ENCODE assay signal across 26 mouse cellular contexts in the genomic region with DNA sequence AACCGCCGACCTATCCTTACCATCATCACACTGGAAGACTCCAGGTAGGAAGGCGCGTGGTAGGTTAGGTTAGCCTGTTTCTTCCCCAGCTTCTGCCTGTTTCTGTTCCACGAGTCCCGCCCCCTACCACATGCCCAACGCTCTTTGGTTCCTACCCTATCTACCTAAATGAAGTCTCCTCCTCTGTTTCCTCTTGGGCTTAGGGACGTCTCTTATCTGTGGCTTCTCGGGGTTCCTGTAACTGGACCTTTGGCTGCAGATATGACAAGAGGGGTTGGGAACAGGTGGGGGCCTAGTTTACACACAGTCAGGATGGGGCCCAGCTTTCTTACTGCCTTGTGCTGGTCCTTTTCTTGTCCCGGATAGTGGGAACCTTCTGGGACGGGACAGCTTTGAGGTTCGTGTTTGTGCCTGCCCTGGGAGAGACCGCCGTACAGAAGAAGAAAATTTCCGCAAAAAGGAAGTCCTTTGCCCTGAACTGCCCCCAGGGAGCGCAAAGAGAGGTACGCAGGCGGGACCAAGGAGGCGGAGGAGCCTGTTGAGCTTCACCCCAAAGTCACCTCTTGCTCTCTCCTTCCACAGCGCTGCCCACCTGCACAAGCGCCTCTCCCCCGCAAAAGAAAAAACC. TPM values are rescaled to one million over a fixed set of nuclear protein-coding genes. Genes with fewer than 3 reads are reported as not detected.
DNase-seq lines count a peak whose midpoint lies in the region; ATAC-seq and TF ChIP-seq lines count a peak whose summit lies in the region.
"Had no signal": no experiment of that assay in that cellular context is flagged by ENCODE, and none has a peak within 500 bp of the region (broad histone marks: within the 10 kb centered on the region; RNA-seq: fewer than 3 reads in every experiment).

No protein-coding gene starts in this region.

- peak overlapping the region; percentile 94 for H3K27ac ChIP-seq in gastrocnemius, adult 2 months
- H3K27ac ChIP-seq in liver, embryonic 13.5 days = peak overlapping the region; percentile 96
- no peak overlapping the region for H3K27ac ChIP-seq in midbrain, embryonic 11.5 days (ENCODE audit: low read depth, low read length)
- no peak overlapping the region for H3K27ac ChIP-seq in hindbrain, embryonic 14.5 days
- H3K27ac ChIP-seq: forebrain, embryonic 13.5 days; limb, embryonic 12.5 days; lung, embryonic 15.5 days had no signal

- H3K4me3 ChIP-seq in gastrocnemius, adult 2 months = no peak overlapping the region
- peak overlapping the region; percentile 30 for H3K4me3 ChIP-seq in liver, embryonic 13.5 days (replicated peaks)
- H3K4me3 ChIP-seq in midbrain, embryonic 11.5 days (ENCODE audit: low read depth, low read length) = no peak overlapping the region
- H3K4me3 ChIP-seq in hindbrain, embryonic 14.5 days (replicated peaks; ENCODE audit: low read length) = no peak overlapping the region
- H3K4me3 ChIP-seq: forebrain, embryonic 13.5 days; limb, embryonic 12.5 days; lung, embryonic 15.5 days; myocyte had no signal

- WGBS in liver, embryonic 13.5 days (ENCODE audit: insufficient replicate concordance) = 38% methylated on average over 22 of the region's 22 CpGs
- 93% methylated on average over 22 of the region's 22 CpGs for WGBS in midbrain, embryonic 11.5 days
- 95% methylated on average over 22 of the region's 22 CpGs for WGBS in hindbrain, embryonic 14.5 days

- intact Hi-C loops in gastrocnemius, adult 2 months (cut with DNase I) = no loop called here
- intact Hi-C loops in gastrocnemius, postnatal 36 days (cut with DNase I) = no loop called here

- DNase-seq in gastrocnemius, adult 2 months = no peak
- DNase-seq in gastrocnemius, postnatal 36 days = no peak
- peak; percentile 62 for DNase-seq in 416B (ENCODE audit: low read depth)
- DNase-seq in liver, embryonic 13.5 days = peak; percentile 67
- no peak for DNase-seq in midbrain, embryonic 11.5 days (ENCODE audit: low spot score, missing footprints)
- no peak for DNase-seq in hindbrain, embryonic 14.5 days (ENCODE audit: low spot score)
- DNase-seq in kidney, adult 11 months = no peak
- DNase-seq: adrenal gland, adult 8-10 months; cerebellum, postnatal 36 days; gastrocnemius, postnatal 14 days; kidney, adult 2 months; kidney, postnatal 10 days; midbrain, embryonic 14.5 days; thymus, postnatal 25 days had no signal

- H3K4me2 ChIP-seq in liver, embryonic 13.5 days = peak overlapping the region; percentile 62
- H3K4me2 ChIP-seq in midbrain, embryonic 11.5 days = no peak overlapping the region
- H3K4me2 ChIP-seq in hindbrain, embryonic 14.5 days (replicated peaks) = no peak overlapping the region
- H3K4me2 ChIP-seq: forebrain, embryonic 13.5 days; limb, embryonic 12.5 days; lung, embryonic 15.5 days had no signal

- TF ChIP-seq CTCF in gastrocnemius, adult 2 months (IDR thresholded peaks at IDR 0.05) = no peak

- ATAC-seq in common myeloid progenitor, adult 5-6 weeks (replicated peaks; ENCODE audit: low read depth, poor library complexity, severe bottlenecking) = peak; percentile 33
- peak; percentile 82 for ATAC-seq in liver, embryonic 13.5 days (ENCODE audit: low read depth)
- no peak for ATAC-seq in midbrain, embryonic 11.5 days (ENCODE audit: low FRiP score)
- no peak for ATAC-seq in hindbrain, embryonic 14.5 days (ENCODE audit: low FRiP score)
- ATAC-seq: forebrain, embryonic 13.5 days had no signal

- no peaks in the 10 kb centered on the region for H3K27me3 ChIP-seq in liver, embryonic 13.5 days
- H3K27me3 ChIP-seq in midbrain, embryonic 11.5 days (ENCODE audit: control insufficient read depth, insufficient read depth, low read length) = no peaks in the 10 kb centered on the region
- H3K27me3 ChIP-seq in hindbrain, embryonic 14.5 days (ENCODE audit: control insufficient read depth, insufficient read depth, low read length) = no peaks in the 10 kb centered on the region
- H3K27me3 ChIP-seq: CH12.LX; forebrain, embryonic 13.5 days; limb, embryonic 12.5 days; lung, embryonic 15.5 days had no signal

- peak overlapping the region; percentile 67 for H3K9ac ChIP-seq in liver, embryonic 13.5 days
- no peak overlapping the region for H3K9ac ChIP-seq in midbrain, embryonic 11.5 days (ENCODE audit: low read length)
- H3K9ac ChIP-seq in hindbrain, embryonic 14.5 days = no peak overlapping the region
- H3K9ac ChIP-seq: forebrain, embryonic 13.5 days; limb, embryonic 12.5 days; lung, embryonic 15.5 days had no signal

- H3K4me1 ChIP-seq in liver, embryonic 13.5 days (replicated peaks) = peaks cover 92% of the 10 kb centered on the region
- H3K4me1 ChIP-seq in midbrain, embryonic 11.5 days (ENCODE audit: control insufficient read depth, insufficient read depth, low read length) = no peaks in the 10 kb centered on the region
- no peaks in the 10 kb centered on the region for H3K4me1 ChIP-seq in hindbrain, embryonic 14.5 days (replicated peaks; ENCODE audit: control insufficient read depth, insufficient read depth, low read length)
- H3K4me1 ChIP-seq: limb, embryonic 12.5 days; lung, embryonic 15.5 days had no signal

- no peaks in the 10 kb centered on the region for H3K9me3 ChIP-seq in liver, embryonic 13.5 days (replicated peaks)
- H3K9me3 ChIP-seq in midbrain, embryonic 11.5 days (ENCODE audit: control insufficient read depth, low read length) = no peaks in the 10 kb centered on the region
- H3K9me3 ChIP-seq in hindbrain, embryonic 14.5 days (ENCODE audit: control insufficient read depth, low read length) = no peaks in the 10 kb centered on the region
- H3K9me3 ChIP-seq: forebrain, embryonic 13.5 days; limb, embryonic 12.5 days; lung, embryonic 15.5 days had no signal

- peaks cover 70% of the 10 kb centered on the region for H3K36me3 ChIP-seq in liver, embryonic 13.5 days
- peaks cover 14% of the 10 kb centered on the region for H3K36me3 ChIP-seq in midbrain, embryonic 11.5 days (ENCODE audit: control insufficient read depth, insufficient read depth, low read length)
- peaks cover 54% of the 10 kb centered on the region for H3K36me3 ChIP-seq in hindbrain, embryonic 14.5 days (replicated peaks; ENCODE audit: control insufficient read depth, insufficient read depth)

RNA-seq across cellular contexts. Expression of gene Trp53, which starts 9.2 kb away (rescaled TPM):
- 10 to 100 TPM; 12.9 to 16.5 TPM for total RNA-seq in gastrocnemius, adult 2 months (2021)
- total RNA-seq in gastrocnemius, postnatal 36 days (2021) = 10 to 100 TPM; 10.7 to 15.8 TPM
- total RNA-seq in common myeloid progenitor, adult 5-6 weeks (2017) = 78.8 and 104 TPM in 2 replicates
- polyA plus RNA-seq in liver, embryonic 13.5 days (2015; fragmentation: Nextera tagmentation; extraction: Ambion mirVana) = 83.0 and 90.4 TPM in 2 replicates
- polyA plus RNA-seq in midbrain, embryonic 11.5 days (2014; fragmentation: Nextera tagmentation; extraction: Ambion mirVana) = 144 and 147 TPM in 2 replicates
- 55.7 TPM in 2 replicates for polyA plus RNA-seq in hindbrain, embryonic 14.5 days (2014; fragmentation: Nextera tagmentation; extraction: Ambion mirVana)

RNA-seq across cellular contexts. Expression of gene Wrap53, which starts 9.3 kb away (rescaled TPM):
- total RNA-seq in gastrocnemius, adult 2 months (2021) = 1 to 10 TPM; 3.2 to 3.4 TPM
- 1 to 10 TPM; 2.6 to 2.8 TPM for total RNA-seq in gastrocnemius, postnatal 36 days (2021)
- total RNA-seq in common myeloid progenitor, adult 5-6 weeks (2017) = 5.0 and 8.0 TPM in 2 replicates
- polyA plus RNA-seq in liver, embryonic 13.5 days (2015; fragmentation: Nextera tagmentation; extraction: Ambion mirVana) = 23.1 and 23.7 TPM in 2 replicates
- 35.1 and 36.4 TPM in 2 replicates for polyA plus RNA-seq in midbrain, embryonic 11.5 days (2014; fragmentation: Nextera tagmentation; extraction: Ambion mirVana)
- polyA plus RNA-seq in hindbrain, embryonic 14.5 days (2014; fragmentation: Nextera tagmentation; extraction: Ambion mirVana) = 15.6 and 16.8 TPM in 2 replicates

RNA-seq across cellular contexts. Expression of gene Atp1b2, which starts 16.4 kb away (rescaled TPM):
- 100 to 1,000 TPM; 271 to 389 TPM for total RNA-seq in gastrocnemius, adult 2 months (2021)
- 100 to 1,000 TPM; 380 to 461 TPM for total RNA-seq in gastrocnemius, postnatal 36 days (2021)
- total RNA-seq in common myeloid progenitor, adult 5-6 weeks (2017) = 16.9 and 26.2 TPM in 2 replicates
- polyA plus RNA-seq in liver, embryonic 13.5 days (2015; fragmentation: Nextera tagmentation; extraction: Ambion mirVana) = 21.7 and 30.8 TPM in 2 replicates
- 10.4 and 12.2 TPM in 2 replicates for polyA plus RNA-seq in midbrain, embryonic 11.5 days (2014; fragmentation: Nextera tagmentation; extraction: Ambion mirVana)
- polyA plus RNA-seq in hindbrain, embryonic 14.5 days (2014; fragmentation: Nextera tagmentation; extraction: Ambion mirVana) = 72.1 and 94.2 TPM in 2 replicates
- total RNA-seq: CH12.LX had no signal

RNA-seq across cellular contexts. Expression of gene Shbg, which starts 28.4 kb away (rescaled TPM):
- not detected for total RNA-seq in gastrocnemius, adult 2 months (2021)
- total RNA-seq in gastrocnemius, postnatal 36 days (2021) = not detected
- not detected in 2 replicates for total RNA-seq in common myeloid progenitor, adult 5-6 weeks (2017)
- 33.4 and 34.8 TPM in 2 replicates for polyA plus RNA-seq in liver, embryonic 13.5 days (2015; fragmentation: Nextera tagmentation; extraction: Ambion mirVana)
- polyA plus RNA-seq in midbrain, embryonic 11.5 days (2014; fragmentation: Nextera tagmentation; extraction: Ambion mirVana) = not detected in 2 replicates
- polyA plus RNA-seq in hindbrain, embryonic 14.5 days (2014; fragmentation: Nextera tagmentation; extraction: Ambion mirVana) = not detected in 2 replicates
- total RNA-seq: adrenal gland, adult 8-10 months; CH12.LX; left cerebral cortex, adult 18-20 months had no signal
- polyA plus RNA-seq: brain, embryonic 14.5 days; forebrain, embryonic 13.5 days; heart, embryonic 14.5 days; hindbrain, embryonic 11.5 days; limb, embryonic 12.5 days; lung, embryonic 15.5 days; midbrain, embryonic 14.5 days; neural tube, embryonic 14.5 days; small intestine, adult 2 months had no signal

RNA-seq across cellular contexts. Expression of gene Efnb3, which starts 29.3 kb away (rescaled TPM):
- under 1 TPM; 0.47 to 0.48 TPM for total RNA-seq in gastrocnemius, adult 2 months (2021)
- total RNA-seq in gastrocnemius, postnatal 36 days (2021) = under 1 TPM; 0.23 to 0.62 TPM
- 0.55 TPM in 1 of 2 replicates, not detected in the other for total RNA-seq in common myeloid progenitor, adult 5-6 weeks (2017)
- polyA plus RNA-seq in liver, embryonic 13.5 days (2015; fragmentation: Nextera tagmentation; extraction: Ambion mirVana) = 0.75 and 0.85 TPM in 2 replicates
- 11.0 and 12.3 TPM in 2 replicates for polyA plus RNA-seq in midbrain, embryonic 11.5 days (2014; fragmentation: Nextera tagmentation; extraction: Ambion mirVana)
- polyA plus RNA-seq in hindbrain, embryonic 14.5 days (2014; fragmentation: Nextera tagmentation; extraction: Ambion mirVana) = 39.9 and 40.8 TPM in 2 replicates

Comparison
In these comparisons a context has a peak if more than half of its experiments do, and no peak if none do; other contexts are left out.
1. DNase-seq: peak in 416B (single experiment) and liver, embryonic 13.5 days (single experiment); none in gastrocnemius, adult 2 months (single experiment), gastrocnemius, postnatal 36 days (0 of 2), midbrain, embryonic 11.5 days (single experiment), hindbrain, embryonic 14.5 days (single experiment) and kidney, adult 11 months (single experiment).
2. H3K27ac ChIP-seq: peak in gastrocnemius, adult 2 months (single experiment) and liver, embryonic 13.5 days (single experiment); none in midbrain, embryonic 11.5 days (single experiment) and hindbrain, embryonic 14.5 days (single experiment).
3. ATAC-seq: peak in common myeloid progenitor, adult 5-6 weeks (single experiment) and liver, embryonic 13.5 days (single experiment); none in midbrain, embryonic 11.5 days (single experiment) and hindbrain, embryonic 14.5 days (single experiment).